Mouse (Mus musculus): Measurements from ENCODE around the gene Gm45062. TPM values are rescaled to one million over a fixed set of nuclear protein-coding genes. Genes with fewer than 3 reads are reported as not detected.

The Gm45062 gene
- total RNA-seq, 1 experiment, result 1.5 TPM

- no peak overlapping the region for H3K27ac ChIP-seq (ENCODE audit: insufficient read depth, low read depth, low read length, poor library complexity, severe bottlenecking)
- H3K36me3 ChIP-seq (ENCODE audit: control insufficient read depth, insufficient read depth, low read length, poor library complexity, severe bottlenecking), result no peaks in the 10 kb centered on the region
- in situ Hi-C loops (cut with MboI; ENCODE audit: low sequenced_read_pairs in 2 of 2, unreplicated experiment in 2 of 2), result no loop called here
- H3K9me3 ChIP-seq (ENCODE audit: control insufficient read depth, insufficient read depth, low read depth, low read length), result no peaks in the 10 kb centered on the region
- H3K4me3 ChIP-seq (ENCODE audit: insufficient read depth in 1 of 2, low read depth in 1 of 2, low read length in 2 of 2, poor library complexity in 1 of 2, severe bottlenecking in 1 of 2), result no peak overlapping the region
- DNase-seq (ENCODE audit: low read depth, low spot score), result no peak
- no peaks in the 10 kb centered on the region for H3K4me1 ChIP-seq (ENCODE audit: control insufficient read depth in 2 of 2, insufficient read depth in 2 of 2, low read length in 2 of 2, poor library complexity in 1 of 2)
- no peak overlapping the region for H3K9ac ChIP-seq (ENCODE audit: insufficient read depth, low read depth, low read length, poor library complexity, severe bottlenecking)
- no peak for TF ChIP-seq ZNF384 (IDR thresholded peaks at IDR 0.05; ENCODE audit: low read depth, low read length)
- TF ChIP-seq MAFK (IDR thresholded peaks at IDR 0.05; ENCODE audit: insufficient read depth, low read depth, low read length), result no peak
- no peak for TF ChIP-seq HCFC1 (IDR thresholded peaks at IDR 0.05; ENCODE audit: borderline replicate concordance, insufficient read depth, low read length)
- TF ChIP-seq CHD2 (IDR thresholded peaks at IDR 0.05; ENCODE audit: low read depth, low read length), result no peak
Observed at GRCm38 (mm10) chr6:8644703-8645102, 385.5 kb downstream of the Gm45062 start.

- H3K9ac ChIP-seq (ENCODE audit: insufficient read depth, low read depth, low read length, poor library complexity, severe bottlenecking), result no peak overlapping the region
- in situ Hi-C loops (cut with MboI; ENCODE audit: low sequenced_read_pairs in 2 of 2, unreplicated experiment in 2 of 2), result no loop called here
- H3K4me3 ChIP-seq (ENCODE audit: insufficient read depth in 1 of 2, low read depth in 1 of 2, low read length in 2 of 2, poor library complexity in 1 of 2, severe bottlenecking in 1 of 2), result no peak overlapping the region
Observed at GRCm38 (mm10) chr6:8645708-8646107, 386.5 kb downstream of the Gm45062 start.

More at GRCm38 (mm10) chr6:8645708-8646107, 386.5 kb downstream of the Gm45062 start:
- Histone ChIP-seq H3K9me3 (ENCODE audit: control insufficient read depth, insufficient read depth, low read depth, low read length) (no peaks in the 10 kb centered on the region), H3K27ac (ENCODE audit: insufficient read depth, low read depth, low read length, poor library complexity, severe bottlenecking) (no peak overlapping the region), H3K4me1 (ENCODE audit: control insufficient read depth in 2 of 2, insufficient read depth in 2 of 2, low read length in 2 of 2, poor library complexity in 1 of 2) (no peaks in the 10 kb centered on the region), H3K36me3 (ENCODE audit: control insufficient read depth, insufficient read depth, low read length, poor library complexity, severe bottlenecking) (no peaks in the 10 kb centered on the region)
- no peak for TF ChIP-seq CHD2 (IDR thresholded peaks at IDR 0.05; ENCODE audit: low read depth, low read length)
- TF ChIP-seq HCFC1 (IDR thresholded peaks at IDR 0.05; ENCODE audit: borderline replicate concordance, insufficient read depth, low read length), result no peak
- TF ChIP-seq ZC3H11A (IDR thresholded peaks at IDR 0.05; ENCODE audit: borderline replicate concordance, low read depth, low read length), result no peak
- no peak for TF ChIP-seq ZNF384 (IDR thresholded peaks at IDR 0.05; ENCODE audit: low read depth, low read length)
- no peak for TF ChIP-seq MAFK (IDR thresholded peaks at IDR 0.05; ENCODE audit: insufficient read depth, low read depth, low read length)
- no peak for DNase-seq (ENCODE audit: low read depth, low spot score)

Other genes with a start within 250 kb of the Gm45062 start
- 0.05 TPM in 1 of 2 replicates, not detected in the other for gene Col28a1, start 66.8 kb upstream of the Gm45062 start, total RNA-seq (2012; rRNA removed)
- gene Mios, start 50.2 kb upstream of the Gm45062 start, total RNA-seq (2012; rRNA removed), result 6.3 and 9.5 TPM in 2 replicates
- gene Rpa3, start 277 bp upstream of the Gm45062 start, total RNA-seq (2012; rRNA removed), result 42.3 and 59.9 TPM in 2 replicates
- gene Umad1, start 162 bp upstream of the Gm45062 start, total RNA-seq (2012; rRNA removed), result 0.53 and 0.98 TPM in 2 replicates